Mouse (Mus musculus) cerebellum, postnatal 4 days (tissue): Measurements from ENCODE around the gene Dld.

Experiments
- DNase-seq, 2 experiments: peaks; one replicate each; pipeline ENCODE4 v3.0.0; 2022; ENCODE audit warnings: low spot score in 2 of 2, mixed read lengths in 1 of 2

Gene Dld

DNA sequence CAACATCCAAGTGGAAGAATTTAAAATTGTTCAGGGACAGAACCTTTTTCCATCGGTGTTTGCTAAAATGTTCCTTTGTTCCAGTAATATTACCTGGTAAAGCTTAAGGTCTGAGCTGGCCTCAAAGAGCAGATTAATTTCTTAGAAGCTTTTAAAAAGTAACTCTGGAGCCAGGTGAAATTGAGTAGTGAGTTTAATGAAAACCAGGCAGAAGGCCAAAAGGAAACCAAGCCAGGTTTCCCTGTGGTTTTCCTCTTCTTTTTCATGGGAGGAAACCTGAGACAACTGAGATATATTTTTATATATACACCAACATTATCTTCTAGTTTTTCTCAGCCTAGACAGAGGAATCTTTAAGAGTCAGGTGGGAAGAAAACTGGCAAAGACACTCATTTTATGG is 29.7 kb downstream of the Dld start:
- no peak for DNase-seq

DNA sequence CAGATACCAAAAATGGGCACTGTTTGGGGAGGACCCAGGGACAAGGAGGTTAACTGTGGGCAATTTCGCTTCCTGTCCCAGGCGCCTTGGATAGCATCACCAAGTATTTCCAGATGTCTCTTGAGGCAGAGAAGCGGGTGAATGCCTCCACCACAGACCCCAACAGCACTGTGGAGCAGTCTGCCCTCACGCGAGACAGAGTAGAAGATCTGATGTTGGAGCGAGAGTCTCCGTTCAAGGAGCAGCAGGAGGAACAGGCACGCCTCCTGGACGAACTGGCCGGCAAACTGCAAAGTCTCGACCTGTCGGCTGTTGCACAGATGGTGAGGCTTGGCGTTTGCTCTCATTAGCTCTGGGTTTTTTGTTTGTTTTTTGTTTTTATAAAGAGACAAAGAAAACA is 30.4 kb downstream of the Dld start:
- DNase-seq, result no peak

DNA sequence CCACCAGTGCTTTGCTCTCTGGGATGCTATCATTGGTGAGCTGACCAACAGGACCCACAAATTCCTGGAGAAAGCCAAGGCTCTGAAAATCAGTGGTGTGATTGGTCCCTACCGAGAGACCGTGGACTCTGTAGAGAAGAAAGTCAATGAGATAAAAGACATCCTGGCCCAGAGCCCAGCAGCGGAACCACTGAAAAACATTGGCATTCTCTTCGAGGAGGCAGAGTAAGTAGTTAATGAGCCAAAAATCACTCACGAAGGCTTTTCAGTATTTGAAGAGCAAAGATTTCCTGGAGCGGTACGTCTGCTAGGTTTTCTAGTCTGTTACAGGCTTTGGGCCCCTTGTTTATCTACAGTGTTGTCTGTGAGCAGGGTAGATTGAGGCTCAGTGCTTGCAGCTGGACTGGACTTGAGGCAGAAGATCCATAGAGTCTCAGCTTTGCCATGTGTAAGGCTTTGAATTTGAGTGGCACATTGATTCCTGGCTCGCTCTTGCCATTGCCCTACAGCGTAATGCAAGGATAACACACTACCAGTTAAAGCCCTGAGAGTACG is 32.8 kb downstream of the Dld start:
- peak in 1 of 2 experiments; percentile 26 for DNase-seq

DNA sequence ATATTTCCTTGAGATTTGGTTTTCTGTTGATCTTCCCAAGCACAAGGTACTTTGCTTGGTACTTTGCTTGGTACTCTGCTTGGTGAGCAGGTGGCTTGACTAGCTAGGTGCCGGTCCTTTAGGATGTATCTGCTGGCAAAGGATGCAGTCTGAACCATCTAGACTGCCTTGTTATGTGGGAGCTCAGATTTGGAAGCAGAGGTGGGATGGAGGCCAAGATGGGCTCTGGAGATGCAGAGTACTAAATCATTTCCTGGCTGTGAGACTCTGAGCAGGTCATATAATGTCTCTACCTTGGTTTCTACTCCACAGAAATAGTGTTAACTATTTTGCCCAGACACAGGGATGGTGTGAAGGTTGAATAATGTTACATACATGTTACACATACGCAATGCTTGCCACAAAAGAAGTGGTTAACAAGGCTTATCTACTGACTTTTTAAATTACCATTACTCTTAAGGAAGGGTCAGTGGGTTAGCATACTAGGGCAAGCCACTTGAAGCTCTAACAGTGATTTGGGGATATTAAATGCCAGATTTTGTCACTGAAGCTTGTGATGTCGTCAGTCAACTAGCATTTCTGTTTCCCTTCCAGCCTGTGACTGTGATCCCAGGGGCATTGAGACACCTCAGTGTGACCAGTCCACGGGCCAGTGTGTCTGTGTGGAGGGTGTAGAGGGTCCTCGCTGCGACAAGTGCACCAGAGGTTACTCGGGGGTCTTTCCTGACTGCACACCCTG is 33.4 kb downstream of the Dld start:
- DNase-seq, result no peak

- no peak for DNase-seq
Measured at GRCm38 (mm10) chr12:31315961-31316360, 35.3 kb downstream of the Dld start.

GRCm38 (mm10) chr12:31314310-31314709 is 36.9 kb downstream of the Dld start:
- DNase-seq, result no peak

DNA sequence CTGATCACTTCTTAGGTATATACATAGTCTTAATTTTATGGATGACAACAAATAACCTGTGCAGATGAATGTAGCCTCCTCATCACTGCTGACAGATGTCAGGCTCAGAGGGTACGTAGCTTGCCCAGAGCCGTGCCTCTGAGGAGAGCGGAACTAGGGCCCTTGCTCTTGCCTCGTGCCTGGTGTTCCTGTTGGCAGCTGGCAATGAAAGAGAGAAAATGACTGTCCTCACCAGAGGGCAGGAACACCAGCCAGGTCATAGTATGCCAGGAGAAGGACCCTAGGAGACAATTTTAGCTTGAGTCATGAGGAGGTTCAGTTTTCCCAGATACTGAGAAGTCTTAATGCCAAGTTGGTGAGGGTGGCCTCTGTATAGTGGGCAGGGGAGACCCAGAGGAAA is 38.1 kb downstream of the Dld start:
- no peak for DNase-seq

DNA sequence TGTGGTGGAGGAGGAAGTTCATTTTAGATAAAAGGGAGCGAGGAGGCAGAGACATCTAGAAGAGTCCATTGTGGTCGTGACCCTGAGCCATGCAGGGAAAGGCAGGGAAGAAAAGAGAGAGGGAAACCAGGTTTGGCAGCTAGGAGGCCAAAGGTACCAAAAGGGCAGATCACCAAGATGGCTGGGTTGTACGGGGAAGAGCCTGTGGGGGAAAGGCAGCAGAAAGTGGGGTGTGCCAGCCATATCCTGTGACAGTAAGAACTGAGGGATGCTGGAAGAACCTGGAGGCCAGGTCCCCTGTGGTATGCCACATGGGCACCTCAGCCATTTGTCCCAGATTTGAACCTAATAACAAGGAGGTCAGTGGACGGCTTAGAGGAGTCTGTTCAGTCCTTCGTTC is 39.0 kb downstream of the Dld start:
- no peak for DNase-seq

GRCm38 (mm10) chr12:31311671-31312265 is 39.5 kb downstream of the Dld start:
- DNase-seq, result no peak

- DNase-seq, result no peak
Measured at GRCm38 (mm10) chr12:31310687-31311086, 40.6 kb downstream of the Dld start.

DNA sequence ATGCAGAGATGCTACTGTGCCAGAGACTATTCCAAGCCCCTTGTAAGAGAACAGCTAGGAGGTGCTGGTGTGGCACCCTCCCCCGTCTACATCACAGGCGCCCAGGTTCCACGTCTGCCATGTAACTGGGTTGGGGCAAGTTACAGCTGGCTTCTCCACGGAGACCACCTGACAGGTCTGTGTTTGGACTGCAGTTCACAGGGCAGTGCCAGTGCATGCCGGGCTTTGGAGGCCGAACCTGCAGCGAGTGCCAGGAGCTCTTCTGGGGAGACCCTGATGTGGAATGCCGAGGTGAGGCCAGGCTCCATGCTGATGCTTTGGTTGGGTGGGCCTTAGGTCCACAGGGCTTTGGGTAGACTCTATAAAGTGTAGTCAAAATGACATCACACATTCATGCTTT is 43.5 kb downstream of the Dld start:
- DNase-seq, result no peak

GRCm38 (mm10) chr12:31307011-31307410 is 44.2 kb downstream of the Dld start:
- no peak for DNase-seq

DNA sequence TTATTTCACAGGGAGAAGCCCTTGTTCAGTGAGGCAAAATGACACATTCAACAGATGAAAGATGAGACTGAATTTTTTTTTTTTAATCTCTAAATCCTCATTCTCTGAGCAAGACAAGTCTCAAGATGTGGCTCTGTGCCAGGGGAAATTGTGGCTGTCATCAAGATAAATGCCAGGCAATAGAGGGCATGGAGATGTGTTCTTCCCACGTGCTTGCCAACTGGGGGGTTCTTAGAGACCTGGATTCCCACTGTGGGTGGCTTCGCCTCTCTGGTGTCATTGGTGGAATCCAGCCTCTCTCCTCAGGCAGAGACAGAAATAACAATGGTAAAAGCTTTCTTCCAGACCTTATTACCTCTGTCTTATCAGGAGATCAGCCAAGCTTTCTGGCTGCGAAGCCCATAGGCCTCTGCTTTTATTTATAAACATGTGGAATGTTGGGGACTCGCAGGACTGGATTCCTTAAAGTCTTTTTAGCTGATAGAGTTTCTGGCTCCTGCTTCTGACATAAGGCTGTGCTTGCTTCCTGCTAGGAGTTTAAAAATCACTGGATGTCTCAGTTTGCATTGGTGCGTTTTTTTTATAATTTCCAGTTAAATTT is 45.1 kb downstream of the Dld start:
- no peak for DNase-seq

DNA sequence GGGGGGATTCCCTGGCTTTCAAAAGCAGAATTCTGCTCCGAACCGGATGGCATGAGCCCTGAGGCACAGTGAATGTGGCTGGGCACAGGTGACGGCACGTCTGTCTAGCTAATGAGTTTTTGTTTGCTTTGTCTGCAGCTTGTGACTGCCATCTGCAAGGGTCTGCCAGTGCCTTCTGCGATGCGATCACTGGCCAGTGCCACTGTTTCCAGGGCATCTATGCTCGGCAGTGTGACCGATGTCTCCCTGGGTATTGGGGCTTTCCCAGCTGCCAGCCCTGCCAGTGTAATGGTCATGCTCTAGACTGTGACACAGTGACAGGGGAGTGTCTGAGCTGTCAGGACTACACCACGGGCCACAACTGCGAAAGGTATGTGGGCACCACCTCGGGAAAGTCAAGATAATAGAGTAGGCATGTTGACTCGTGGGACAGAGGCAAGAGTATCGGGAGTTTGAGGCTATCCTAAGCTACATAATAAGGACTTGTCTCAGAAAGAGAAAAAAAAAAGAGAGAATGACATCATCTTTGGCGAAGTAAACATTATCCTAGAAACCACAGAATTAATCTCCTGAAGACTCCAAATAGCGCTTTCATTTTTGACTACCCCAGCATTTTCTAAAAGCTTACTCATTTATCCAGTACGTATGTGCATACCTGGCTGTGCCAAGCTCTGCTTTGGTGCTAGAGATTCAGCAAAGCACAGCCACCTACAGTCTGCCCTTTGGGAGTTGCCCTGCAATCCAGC is 48.3 kb downstream of the Dld start:
- DNase-seq, result peak in 1 of 2 experiments; percentile 22

- DNase-seq, result no peak
Measured at GRCm38 (mm10) chr12:31302266-31302665, 49.0 kb downstream of the Dld start.

- DNase-seq, result no peak
Measured at GRCm38 (mm10) chr12:31300276-31300675, 51.0 kb downstream of the Dld start.

- DNase-seq, result no peak
Measured at GRCm38 (mm10) chr12:31299676-31300197, 51.5 kb downstream of the Dld start.

DNA sequence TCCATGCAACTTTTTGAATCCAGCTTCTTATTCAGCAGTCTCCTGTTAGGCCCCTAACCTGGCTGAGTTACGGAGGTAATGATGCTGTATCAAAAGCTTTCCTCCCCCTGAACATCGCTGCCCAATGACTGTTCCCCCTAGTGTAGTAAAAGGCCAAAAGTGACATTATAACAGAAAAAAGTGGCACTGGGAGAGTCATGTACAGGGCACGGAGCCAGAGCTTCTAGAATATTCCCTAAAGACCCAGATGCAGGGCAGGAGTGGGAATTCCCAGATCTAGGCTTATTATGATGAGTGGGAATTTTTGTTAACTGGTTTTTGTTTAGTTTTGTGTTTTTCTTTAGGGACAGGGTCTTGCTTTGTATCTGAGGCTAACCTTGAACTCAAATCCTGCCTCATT is 52.1 kb downstream of the Dld start:
- DNase-seq, result no peak

- no peak for DNase-seq
Measured at GRCm38 (mm10) chr12:31298530-31298929, 52.7 kb downstream of the Dld start.

- no peak for DNase-seq
Measured at GRCm38 (mm10) chr12:31298122-31298521, 53.1 kb downstream of the Dld start.

DNA sequence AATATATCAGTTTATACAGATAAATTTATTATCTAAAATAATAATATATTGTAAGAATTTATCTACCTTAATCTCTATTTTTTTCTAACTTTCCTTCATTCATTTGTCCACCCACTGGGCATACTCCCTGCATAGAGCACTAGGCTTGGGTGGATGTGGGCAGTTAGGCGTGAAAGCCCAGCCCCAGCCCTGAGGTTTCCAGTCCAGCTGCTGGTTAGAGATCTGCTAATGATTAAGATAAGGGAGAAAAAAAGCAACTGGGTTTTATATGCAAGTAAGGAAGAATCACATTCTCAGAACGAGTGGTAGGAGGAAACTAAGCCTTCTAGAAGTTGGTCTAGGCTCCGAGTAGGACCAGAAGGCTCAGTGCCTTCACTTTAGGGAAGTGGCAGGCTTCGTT is 55.2 kb downstream of the Dld start:
- no peak for DNase-seq

GRCm38 (mm10) chr12:31295505-31295904 is 55.7 kb downstream of the Dld start:
- DNase-seq, result no peak
